ENCODE assay signal across 26 mouse cellular contexts in genomic region chr10:21718189-21718588, GRCm38 (mm10).
DNase-seq lines count a peak whose midpoint lies in the region; ATAC-seq and TF ChIP-seq lines count a peak whose summit lies in the region.
"Had no signal": no experiment of that assay in that cellular context is flagged by ENCODE, and none has a peak within 500 bp of the region (broad histone marks: within the 10 kb centered on the region; RNA-seq: fewer than 3 reads in every experiment).

No protein-coding gene starts in this region.

- no peak overlapping the region for H3K4me3 ChIP-seq in gastrocnemius, adult 2 months
- no peak overlapping the region for H3K4me3 ChIP-seq in midbrain, embryonic 14.5 days (replicated peaks; ENCODE audit: low read depth, low read length)
- no peak overlapping the region for H3K4me3 ChIP-seq in midbrain, embryonic 15.5 days
- no peak overlapping the region for H3K4me3 ChIP-seq in forebrain, embryonic 10.5 days
- H3K4me3 ChIP-seq: embryonic facial prominence, embryonic 15.5 days; forebrain, embryonic 12.5 days; forebrain, embryonic 15.5 days; heart, embryonic 12.5 days; heart, embryonic 15.5 days had no signal

- H3K27ac ChIP-seq in gastrocnemius, adult 2 months: peak overlapping the region; percentile 76
- no peak overlapping the region for H3K27ac ChIP-seq in midbrain, embryonic 14.5 days (replicated peaks; ENCODE audit: low read depth, low read length)
- H3K27ac ChIP-seq in midbrain, embryonic 15.5 days: no peak overlapping the region
- H3K27ac ChIP-seq in forebrain, embryonic 10.5 days: no peak overlapping the region
- H3K27ac ChIP-seq: embryonic facial prominence, embryonic 15.5 days; forebrain, embryonic 12.5 days; forebrain, embryonic 15.5 days; heart, embryonic 15.5 days; hindbrain, embryonic 14.5 days; hindbrain, postnatal 0 days had no signal

- no peak for TF ChIP-seq CTCF in gastrocnemius, adult 2 months (IDR thresholded peaks at IDR 0.05)
- no peak for TF ChIP-seq CTCF in brain, embryonic 14.5 days (IDR thresholded peaks at IDR 0.05; ENCODE audit: borderline replicate concordance, extremely low read depth, insufficient read depth, insufficient read length)

- no peak overlapping the region for H3K9ac ChIP-seq in midbrain, embryonic 14.5 days (replicated peaks; ENCODE audit: low read length)
- H3K9ac ChIP-seq in midbrain, embryonic 15.5 days: no peak overlapping the region
- H3K9ac ChIP-seq: embryonic facial prominence, embryonic 15.5 days; forebrain, embryonic 12.5 days; forebrain, embryonic 15.5 days; heart, embryonic 12.5 days; heart, embryonic 15.5 days; hindbrain, embryonic 14.5 days had no signal

- no peaks in the 10 kb centered on the region for H3K4me1 ChIP-seq in midbrain, embryonic 14.5 days (ENCODE audit: control insufficient read depth, insufficient read depth, low read length)
- 0 out of 2 replicates have a peak, but pooled peaks cover 4% of the 10 kb centered on the region for H3K4me1 ChIP-seq in midbrain, embryonic 15.5 days
- peaks cover 9% of the 10 kb centered on the region for H3K4me1 ChIP-seq in forebrain, embryonic 10.5 days
- H3K4me1 ChIP-seq: embryonic facial prominence, embryonic 15.5 days; forebrain, embryonic 15.5 days; heart, embryonic 12.5 days; heart, embryonic 15.5 days had no signal

- TF ChIP-seq POLR2A in brain, embryonic 14.5 days (IDR thresholded peaks at IDR 0.05; ENCODE audit: borderline replicate concordance, extremely low read depth, insufficient read depth, insufficient read length, poor library complexity, severe bottlenecking): no peak

- DNase-seq in gastrocnemius, adult 2 months: no peak
- DNase-seq in gastrocnemius, postnatal 10 days: no peak
- DNase-seq in midbrain, embryonic 14.5 days: peak; percentile 45
- peak; percentile 50 for DNase-seq in brain, embryonic 14.5 days (ENCODE audit: low read depth)
- DNase-seq in retina, postnatal 1 day: peak; percentile 67
- no peak for DNase-seq in forebrain, embryonic 10.5 days (ENCODE audit: extremely low spot score, low spot score)
- DNase-seq: adrenal gland, adult 2 months; adrenal gland, postnatal 14 days; cerebellum, adult 11-12 months; cerebellum, adult 8-10 months; cerebellum, postnatal 10 days; cerebellum, postnatal 36 days; embryo, embryonic 11 days; gastrocnemius, postnatal 14 days; heart, adult 11 months; heart, postnatal 14 days; heart, postnatal 4 days had no signal

- H3K36me3 ChIP-seq in midbrain, embryonic 14.5 days (ENCODE audit: control insufficient read depth, insufficient read depth, low read length): no peaks in the 10 kb centered on the region
- H3K36me3 ChIP-seq in midbrain, embryonic 15.5 days (replicated peaks): no peaks in the 10 kb centered on the region
- no peaks in the 10 kb centered on the region for H3K36me3 ChIP-seq in forebrain, embryonic 10.5 days (replicated peaks)
- H3K36me3 ChIP-seq: embryonic facial prominence, embryonic 15.5 days; forebrain, embryonic 12.5 days; forebrain, embryonic 15.5 days; heart, embryonic 12.5 days; heart, embryonic 15.5 days had no signal

- H3K4me2 ChIP-seq in midbrain, embryonic 14.5 days (ENCODE audit: low read length): no peak overlapping the region
- no peak overlapping the region for H3K4me2 ChIP-seq in midbrain, embryonic 15.5 days
- H3K4me2 ChIP-seq: embryonic facial prominence, embryonic 15.5 days; forebrain, embryonic 12.5 days; forebrain, embryonic 15.5 days; heart, embryonic 12.5 days; heart, embryonic 15.5 days; hindbrain, embryonic 14.5 days had no signal

- intact Hi-C loops in gastrocnemius, adult 2 months (cut with DNase I): no loop called here

- no peaks in the 10 kb centered on the region for H3K27me3 ChIP-seq in midbrain, embryonic 14.5 days (ENCODE audit: control insufficient read depth, insufficient read depth, low read length)
- no peaks in the 10 kb centered on the region for H3K27me3 ChIP-seq in midbrain, embryonic 15.5 days (replicated peaks)
- H3K27me3 ChIP-seq in forebrain, embryonic 10.5 days (ENCODE audit: poor library complexity, severe bottlenecking): no peaks in the 10 kb centered on the region
- H3K27me3 ChIP-seq: embryonic facial prominence, embryonic 15.5 days; forebrain, embryonic 12.5 days; forebrain, embryonic 15.5 days; heart, embryonic 12.5 days; heart, embryonic 15.5 days had no signal

- ATAC-seq in midbrain, embryonic 14.5 days (ENCODE audit: low FRiP score, low TSS enrichment): no peak
- no peak for ATAC-seq in midbrain, embryonic 15.5 days (replicated peaks)
- ATAC-seq: CD4-positive, CD25-positive, alpha-beta regulatory T cell, adult 4 months; forebrain, embryonic 15.5 days; hindbrain, postnatal 0 days had no signal

- H3K9me3 ChIP-seq in midbrain, embryonic 14.5 days (ENCODE audit: control insufficient read depth, low read length): no peaks in the 10 kb centered on the region
- H3K9me3 ChIP-seq in midbrain, embryonic 15.5 days: no peaks in the 10 kb centered on the region
- H3K9me3 ChIP-seq in forebrain, embryonic 10.5 days: no peaks in the 10 kb centered on the region
- H3K9me3 ChIP-seq: embryonic facial prominence, embryonic 15.5 days; forebrain, embryonic 12.5 days; forebrain, embryonic 15.5 days; heart, embryonic 15.5 days had no signal

- 21% methylated on average over 4 of the region's 4 CpGs for WGBS in midbrain, embryonic 14.5 days
- 19% methylated on average over 4 of the region's 4 CpGs for WGBS in midbrain, embryonic 15.5 days
- 24% methylated on average over 4 of the region's 4 CpGs for WGBS in forebrain, embryonic 10.5 days

Comparison
In these comparisons a context has a peak if more than half of its experiments do, and no peak if none do; other contexts are left out.
1. DNase-seq: peak in midbrain, embryonic 14.5 days (single experiment), brain, embryonic 14.5 days (single experiment) and retina, postnatal 1 day (single experiment); none in gastrocnemius, adult 2 months (single experiment), gastrocnemius, postnatal 10 days (single experiment) and forebrain, embryonic 10.5 days (single experiment).